Mouse (Mus musculus) heart, postnatal 0 days (tissue): ENCODE measurements around the gene Fam78b.

Experiments used
- CTCF ChIP-seq: IDR thresholded peaks from 2 replicates; pipeline ENCODE4 v1.5.1; 2016; ENCODE audit warnings: antibody characterized with exemption, control low read depth, low read depth
- EP300 ChIP-seq: IDR thresholded peaks from 2 replicates; pipeline ENCODE4 v1.6.1; 2016; ENCODE audit warnings: antibody characterized with exemption, low read depth

DNA sequence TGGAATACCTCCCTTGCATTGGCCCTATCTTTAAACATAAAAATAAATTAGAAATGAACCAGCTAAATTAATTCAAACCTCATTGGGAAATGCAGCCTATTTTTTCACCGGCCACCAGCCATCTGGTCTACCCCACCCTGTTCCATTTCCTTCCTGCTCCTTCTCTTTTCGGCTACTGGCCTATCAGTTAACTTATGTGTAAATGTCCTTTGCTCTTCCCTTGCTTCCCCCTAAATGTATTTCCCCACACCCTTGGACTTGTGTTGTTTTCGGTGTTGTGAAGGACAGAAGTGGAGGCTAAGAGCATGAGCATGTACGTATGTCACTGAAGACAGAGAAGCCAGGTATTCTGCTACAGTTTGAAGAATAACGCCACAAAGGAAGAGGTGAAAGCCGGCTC lies 89.2 kb downstream of the Fam78b start:
- TF ChIP-seq CTCF, result no peak
- TF ChIP-seq EP300, result no peak
